Mouse (Mus musculus) right cerebral cortex, postnatal 36 days (tissue): ENCODE measurements at regions not wholly inside any gene's neighbourhood (a gene's known extent, or its start where the extent isn't known, plus 50 kb on each side); places are given as distances from the start of the nearest gene placed in this dataset.

Experiments
- DNase-seq, 2 experiments: peaks; one replicate each; pipeline ENCODE4 v3.0.0; 2022; ENCODE audit warnings: low spot score in 2 of 2, mixed read lengths in 1 of 2

DNA sequence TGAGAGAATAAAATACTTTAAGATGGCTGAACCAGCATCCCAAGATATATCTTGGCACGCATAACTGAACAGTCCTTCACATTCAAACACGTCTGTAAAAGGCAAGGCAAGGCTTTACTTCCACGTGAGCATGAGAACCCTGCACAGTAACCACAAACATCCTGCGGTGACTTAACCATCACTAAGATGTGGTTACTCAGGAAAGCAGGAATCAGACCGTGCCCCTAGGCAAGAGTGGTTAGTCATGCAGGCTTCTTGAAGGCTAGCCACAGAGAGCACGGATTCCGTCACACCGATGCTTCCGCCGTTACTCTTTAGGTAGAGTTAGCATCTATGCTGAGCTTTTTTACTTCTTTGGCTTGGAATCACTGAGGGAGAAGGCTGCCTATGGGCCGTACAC lies 266.8 kb downstream of the Barhl2 start:
- no peak for DNase-seq

DNA sequence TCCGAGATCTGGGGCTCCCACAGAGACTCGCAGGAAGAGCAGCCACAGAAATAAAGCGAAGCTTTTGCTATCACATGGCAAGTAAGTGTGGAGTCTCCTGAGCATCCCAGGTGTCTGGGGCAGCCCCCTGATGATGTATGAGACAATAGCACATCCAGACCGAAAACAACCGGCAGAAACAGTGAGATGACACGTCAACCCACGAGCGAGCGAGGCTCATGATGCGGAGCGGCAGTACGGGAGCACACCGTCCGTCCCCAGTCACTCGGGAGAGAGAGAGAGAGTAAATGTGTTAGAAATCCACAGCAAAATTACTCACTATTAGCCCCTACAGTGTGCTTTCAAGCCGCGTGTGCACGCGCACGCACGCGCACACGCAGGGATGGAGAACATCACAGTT lies 276.2 kb downstream of the Barhl2 start:
- DNase-seq: no peak

DNA sequence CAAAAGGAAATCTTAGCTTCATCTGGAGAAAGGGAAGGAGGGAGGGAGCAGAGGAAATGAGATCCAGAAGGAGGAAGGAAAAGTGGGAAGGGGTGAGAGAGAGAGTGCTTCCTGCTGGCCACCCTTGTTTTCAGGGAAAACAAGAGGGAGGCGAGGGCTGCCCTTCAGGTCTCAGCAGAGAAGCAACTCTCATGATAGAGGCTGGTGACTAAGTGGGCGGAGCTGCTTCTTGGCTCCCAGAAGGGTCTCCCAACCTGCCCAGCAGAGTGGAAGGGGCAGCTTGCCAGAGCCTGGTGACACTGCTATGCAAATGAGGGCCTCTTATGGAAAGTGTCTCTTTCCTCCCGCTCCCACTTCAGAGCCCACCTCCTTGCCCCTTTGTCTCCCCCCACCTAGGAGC lies 285.8 kb downstream of the Barhl2 start:
- DNase-seq: no peak

DNA sequence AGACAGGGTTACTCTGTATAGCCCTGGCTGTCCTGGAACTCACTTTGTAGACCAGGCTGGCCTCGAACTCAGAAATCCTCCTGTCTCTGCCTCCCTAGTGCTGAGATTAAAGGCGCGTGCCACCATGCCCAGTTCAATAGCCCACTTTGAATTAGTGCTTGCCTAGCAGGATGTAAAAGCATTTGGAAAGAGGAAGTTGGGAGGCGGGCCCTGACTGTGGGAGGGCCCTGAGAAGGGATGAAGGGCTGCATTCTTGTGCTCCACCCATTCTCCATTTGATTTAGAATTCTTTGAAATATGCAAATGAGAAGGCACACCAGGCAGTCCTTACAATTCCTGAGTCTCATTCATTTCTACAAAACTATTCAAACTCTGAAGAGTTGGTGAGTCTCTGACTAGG lies 287.6 kb downstream of the Barhl2 start:
- DNase-seq: no peak

DNA sequence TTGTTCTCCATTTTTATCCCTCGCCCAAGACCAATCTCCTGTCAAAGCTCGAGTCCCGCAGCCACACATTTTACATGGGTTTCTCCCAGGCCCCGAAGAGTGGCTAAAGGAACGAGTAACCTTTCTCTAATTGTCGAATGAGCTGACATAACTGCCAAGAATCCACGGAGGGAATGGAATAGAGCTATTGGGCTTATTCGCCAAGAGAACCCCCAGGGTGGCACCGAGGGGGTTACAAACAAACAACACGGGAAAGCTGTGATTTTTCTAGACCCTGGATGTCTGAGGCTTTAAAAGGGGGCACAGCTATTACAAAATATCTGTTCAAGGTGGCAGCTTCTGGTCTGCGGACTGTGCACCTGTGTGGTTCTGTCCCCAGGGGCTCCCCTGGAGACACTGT lies 290.4 kb downstream of the Barhl2 start:
- no peak for DNase-seq

DNA sequence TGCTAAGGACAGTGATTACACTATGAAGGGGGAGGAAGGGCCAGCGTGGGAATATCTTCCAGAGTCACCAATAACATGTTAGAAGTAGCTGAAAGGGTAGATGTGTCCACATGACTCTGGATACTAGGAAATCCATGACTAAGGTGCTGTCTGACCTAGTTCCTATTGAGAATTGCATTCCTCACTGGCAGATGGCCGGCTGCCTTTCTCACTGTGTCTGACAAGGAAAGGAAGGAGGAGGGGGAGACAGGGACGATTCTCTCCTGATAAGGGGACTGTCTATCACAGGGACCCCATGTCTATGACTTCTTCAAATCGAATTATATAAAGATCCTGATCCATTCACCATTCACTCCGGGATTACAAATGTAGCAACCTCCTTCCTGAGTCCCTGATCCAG lies 289.9 kb downstream of the Zfp326 start:
- DNase-seq: no peak

DNA sequence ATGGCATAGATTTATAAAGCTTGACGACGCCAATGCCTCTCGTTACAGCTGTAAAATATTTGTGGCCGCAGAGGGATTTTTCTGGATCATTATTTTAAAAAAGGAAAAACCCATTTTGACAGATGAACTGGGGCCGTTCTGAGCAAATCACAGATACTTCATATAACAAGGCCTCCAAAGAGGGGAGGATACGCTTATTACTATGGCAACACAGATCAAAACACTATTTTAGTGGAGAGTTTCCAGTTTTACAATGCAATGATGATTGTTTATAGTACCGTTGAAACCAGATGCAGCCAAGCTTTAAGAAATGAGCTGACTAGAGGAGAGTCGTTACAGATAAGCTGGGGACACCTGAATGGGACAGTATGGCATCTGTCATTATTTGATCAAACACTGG lies 287.8 kb downstream of the Zfp326 start:
- DNase-seq: no peak

DNA sequence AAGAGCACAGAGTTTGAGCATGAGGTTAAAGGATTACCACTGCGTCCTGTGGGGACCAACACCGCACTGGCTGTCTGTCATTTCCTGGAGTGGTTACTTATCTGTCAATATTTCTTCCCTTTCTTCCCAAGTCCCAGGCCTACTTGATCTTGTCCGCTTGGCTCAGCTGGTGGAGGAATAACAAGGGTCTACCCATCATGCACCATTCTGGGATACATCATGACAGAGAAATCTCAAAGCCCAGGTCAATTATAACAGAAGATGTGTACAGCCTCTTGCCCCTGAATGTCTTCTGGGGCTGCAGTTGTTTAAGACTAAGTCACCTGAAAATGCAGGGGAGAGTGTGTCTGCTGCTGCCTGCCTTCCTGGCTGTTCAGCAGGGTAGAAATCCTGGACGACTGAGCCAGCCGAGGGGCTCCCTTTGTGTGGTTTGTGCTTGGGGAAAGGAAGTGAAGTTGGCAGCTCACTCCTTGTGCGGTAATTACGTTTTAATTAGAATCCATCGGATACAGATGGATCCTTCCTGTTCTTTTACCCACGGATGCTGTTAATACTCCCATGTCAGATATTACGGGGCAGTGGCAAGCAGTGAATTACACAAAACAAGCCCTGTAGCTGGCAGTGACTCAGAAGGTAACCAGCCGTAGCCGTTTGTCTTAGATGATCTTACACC lies 286.8 kb downstream of the Zfp326 start:
- no peak for DNase-seq

DNA sequence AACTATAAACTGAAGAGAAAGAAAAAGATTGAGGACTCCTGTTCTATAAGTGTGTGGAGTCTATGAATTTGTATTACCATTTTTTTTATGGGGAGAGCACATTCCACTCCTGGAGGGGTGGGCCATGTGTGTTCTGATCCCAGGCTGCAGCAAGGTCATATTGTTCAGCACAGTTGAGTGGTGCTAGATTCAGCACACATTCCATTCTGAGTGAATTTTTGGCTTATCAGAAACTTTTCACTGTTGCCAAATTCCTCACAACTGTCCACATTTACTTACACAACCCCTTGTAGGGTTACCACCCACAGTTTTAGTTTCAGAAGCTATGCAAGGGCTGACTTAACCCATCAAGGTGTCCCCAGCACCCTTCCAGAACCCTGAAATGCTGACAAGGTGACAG lies 262.7 kb downstream of the Zfp326 start:
- no peak for DNase-seq

DNA sequence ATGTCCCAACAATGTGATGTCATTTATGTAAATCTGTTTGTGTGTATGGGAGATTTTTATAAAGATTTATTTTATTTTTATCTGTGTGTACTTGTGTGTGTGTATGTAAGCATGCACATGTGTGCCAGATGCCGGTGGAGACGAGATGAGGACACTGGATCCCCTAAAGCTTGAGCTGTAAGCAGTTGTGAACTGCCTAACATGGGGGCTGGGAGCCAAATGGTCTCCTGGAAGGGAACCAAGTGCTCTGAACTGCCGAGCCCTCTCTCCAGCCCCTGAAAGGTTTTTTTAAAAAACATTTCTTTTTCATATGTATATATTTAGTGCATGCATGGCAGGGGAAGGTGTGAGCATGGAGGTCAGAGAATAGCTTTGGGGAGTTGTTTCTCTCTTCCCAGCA lies 246.6 kb downstream of the Zfp326 start:
- no peak for DNase-seq

DNA sequence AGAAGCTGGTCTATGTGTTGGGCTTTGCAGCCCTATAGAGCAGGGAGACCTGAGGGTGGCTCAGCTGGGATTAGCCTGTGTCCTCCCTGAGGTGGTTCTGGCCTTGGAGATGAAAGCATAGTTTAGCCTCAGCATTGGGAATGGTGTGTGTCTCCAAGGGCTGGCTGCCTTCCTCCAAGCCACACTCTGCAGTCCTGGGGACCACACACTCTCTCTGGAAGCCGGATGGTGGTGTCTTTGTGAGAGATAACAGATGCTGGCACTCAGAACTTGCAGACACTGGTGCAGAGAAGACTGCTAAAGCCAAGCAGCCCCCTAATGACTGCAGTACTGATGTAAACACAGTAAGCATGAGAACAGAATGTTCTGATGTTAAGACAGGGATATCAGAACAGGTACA lies 243.2 kb downstream of the Zfp326 start:
- no peak for DNase-seq

DNA sequence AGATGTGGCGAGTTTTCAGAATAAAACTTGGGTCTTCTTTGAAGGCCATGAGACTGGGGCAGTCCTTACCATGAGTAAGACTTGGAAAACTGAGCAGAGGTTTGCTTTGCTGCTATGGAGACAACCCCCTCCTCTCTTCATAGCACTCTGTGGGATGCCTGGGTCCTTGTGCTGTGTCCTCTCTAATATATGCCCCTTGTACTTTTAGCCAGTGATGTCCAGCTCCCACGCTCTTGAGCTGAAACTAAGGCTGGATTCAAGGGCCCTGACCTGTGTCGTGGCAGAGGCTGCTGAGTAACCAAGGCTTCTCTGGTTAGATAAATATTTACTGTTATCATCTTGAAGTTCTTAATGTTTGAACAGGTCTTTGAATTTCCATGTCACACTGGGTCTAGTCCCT lies 236.8 kb downstream of the Zfp326 start:
- DNase-seq: no peak

DNA sequence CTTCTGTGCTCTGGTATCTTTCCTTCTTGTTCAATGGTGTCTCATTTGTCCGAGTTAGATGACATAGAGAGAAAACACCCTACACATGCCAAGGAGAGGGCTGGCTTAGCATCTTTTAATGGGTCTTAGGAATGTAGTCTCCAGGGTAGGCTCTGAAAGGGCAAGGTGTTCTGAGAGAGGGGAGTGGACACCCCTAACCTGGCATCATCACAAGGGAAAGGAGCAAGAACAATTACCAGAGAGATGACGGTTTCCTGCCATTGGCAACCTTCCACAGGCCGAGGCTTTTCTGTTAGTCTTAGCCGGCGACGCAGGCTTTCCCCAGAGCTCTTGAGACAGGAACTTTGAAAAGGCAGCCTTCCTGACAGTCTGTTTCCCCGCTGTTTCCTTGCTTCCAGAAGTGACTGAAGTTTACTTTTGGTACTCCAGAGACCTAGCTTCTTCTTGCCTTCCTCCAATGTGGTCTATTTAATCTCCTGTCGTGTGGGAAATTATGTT lies 232.2 kb downstream of the Zfp326 start:
- no peak for DNase-seq

DNA sequence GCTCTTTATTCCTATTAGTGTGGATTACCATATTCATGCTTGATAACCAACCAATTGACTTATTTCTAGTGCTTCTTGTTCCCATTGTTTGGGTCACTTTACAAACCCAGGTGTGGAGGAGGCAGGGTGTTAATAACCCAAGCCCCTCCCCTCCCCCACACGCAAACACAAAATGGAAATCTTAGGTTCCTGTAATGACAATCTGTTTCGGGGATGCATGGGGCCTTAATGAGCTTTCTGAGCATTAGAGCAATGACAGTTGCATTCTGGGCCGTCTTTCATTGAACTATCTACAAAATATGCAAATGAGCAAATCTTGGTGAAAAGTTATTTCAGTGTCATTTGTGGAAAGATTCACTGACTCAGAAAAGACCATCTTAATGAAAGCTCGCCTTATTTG lies 225.9 kb downstream of the Zfp326 start:
- no peak for DNase-seq

DNA sequence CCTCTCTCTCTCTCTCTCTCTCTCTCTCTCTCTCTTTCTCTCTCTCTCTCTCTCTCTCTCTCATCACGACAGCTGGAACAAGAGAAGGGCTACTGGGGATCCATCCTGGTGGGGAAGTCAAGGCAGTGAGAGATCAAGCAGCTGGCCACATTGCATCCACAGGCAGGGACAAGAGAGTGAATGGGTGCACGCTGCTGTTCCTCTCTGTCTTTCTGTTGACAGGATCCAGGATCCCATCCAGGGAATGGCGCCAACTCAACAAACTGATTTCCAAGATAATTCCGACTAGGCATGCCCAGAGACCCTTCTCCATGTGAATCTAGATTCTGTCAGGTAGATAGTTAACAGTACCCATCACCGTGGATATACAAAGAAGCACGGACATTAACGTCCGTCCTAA lies 222.5 kb downstream of the Zfp326 start:
- no peak for DNase-seq

DNA sequence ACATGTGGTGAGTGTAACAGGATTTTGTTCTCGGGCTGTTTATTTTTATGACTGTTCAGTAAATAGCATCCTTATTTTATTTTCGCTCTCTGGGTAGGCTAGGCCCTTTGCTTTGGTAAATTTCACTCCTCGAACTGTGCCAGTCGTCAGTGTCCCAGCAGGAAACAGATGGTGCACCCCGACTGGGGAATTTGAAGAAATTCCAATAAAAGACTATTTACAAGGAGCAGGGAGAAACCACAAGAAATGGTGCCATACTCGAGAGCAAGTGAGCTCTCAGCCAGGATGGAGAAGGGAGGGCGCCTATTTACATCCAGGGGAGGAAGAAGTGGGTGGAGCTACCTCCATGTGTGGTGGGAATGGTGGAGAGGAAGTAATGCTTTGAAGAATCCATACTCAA lies 213.0 kb downstream of the Zfp326 start:
- DNase-seq: no peak

DNA sequence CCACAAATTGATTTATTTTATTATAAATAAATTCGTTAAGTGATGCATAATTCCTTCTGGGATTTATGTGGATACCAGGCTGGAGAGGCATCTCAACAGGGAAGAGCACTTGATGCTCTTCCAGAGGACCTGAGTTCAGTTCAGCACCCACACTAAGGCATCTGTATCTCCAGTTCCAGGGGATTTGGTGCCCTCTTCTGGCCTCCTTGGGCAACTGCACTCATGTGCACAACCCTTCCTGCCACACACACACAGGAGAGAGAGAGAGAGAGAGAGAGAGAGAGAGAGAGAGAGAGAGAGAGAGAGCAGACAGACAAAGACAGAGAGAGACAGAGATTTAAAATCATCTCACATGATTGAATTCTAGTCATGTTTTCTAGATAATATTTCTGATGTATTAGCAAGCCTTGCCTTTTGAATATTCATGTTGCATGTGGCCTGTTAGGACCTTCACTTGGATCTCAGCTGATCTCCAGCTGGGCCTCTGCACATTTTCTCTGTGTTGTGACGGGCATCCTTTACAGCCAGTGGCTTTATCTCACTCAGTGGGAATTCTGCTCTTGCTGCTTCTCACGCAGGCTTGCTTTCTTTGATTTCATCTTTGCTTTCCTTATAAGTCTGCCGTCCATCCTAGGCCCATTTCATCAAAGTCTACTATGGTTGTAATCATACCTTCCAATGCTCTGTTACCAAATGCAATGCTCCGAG lies 212.3 kb downstream of the Zfp326 start:
- no peak for DNase-seq

DNA sequence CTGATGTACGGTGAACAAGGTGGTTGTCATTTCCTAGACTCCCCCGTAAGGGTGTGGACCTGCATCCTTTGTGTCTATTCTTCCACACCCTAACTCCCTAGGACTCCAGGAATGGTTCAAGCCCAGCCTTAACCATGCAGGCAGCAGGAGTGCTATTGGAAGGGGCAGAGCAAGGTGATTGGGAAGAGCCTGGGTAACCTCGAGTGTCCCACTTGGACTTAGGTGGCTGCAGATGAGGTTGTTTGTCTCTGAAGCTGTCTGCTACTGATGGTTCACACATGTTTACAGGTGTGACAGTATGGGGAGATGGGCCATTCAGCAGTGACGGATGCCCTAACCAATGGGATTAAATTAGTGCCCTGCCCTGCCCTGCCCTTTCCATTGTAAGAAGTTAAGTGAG lies 207.4 kb downstream of the Zfp326 start:
- DNase-seq: no peak

DNA sequence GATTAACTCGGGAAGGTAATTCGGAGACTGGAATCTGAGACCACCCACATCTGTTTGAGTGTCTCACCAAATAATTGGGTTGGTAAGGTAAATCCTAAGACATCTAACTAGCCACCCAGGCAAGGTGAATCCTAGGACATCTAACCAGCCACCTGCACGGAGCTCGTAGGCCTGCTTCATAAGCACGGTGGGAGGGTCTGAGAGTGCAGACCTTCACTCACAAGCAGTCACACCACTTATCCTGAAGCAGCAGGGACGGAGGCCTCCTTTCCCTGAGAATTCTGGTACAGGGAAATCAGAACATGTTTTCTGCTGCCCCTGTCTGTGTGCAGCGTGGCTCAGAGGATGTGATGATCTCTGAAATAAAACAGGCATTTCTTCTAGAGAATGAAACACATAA lies 206.5 kb downstream of the Zfp326 start:
- DNase-seq: no peak

DNA sequence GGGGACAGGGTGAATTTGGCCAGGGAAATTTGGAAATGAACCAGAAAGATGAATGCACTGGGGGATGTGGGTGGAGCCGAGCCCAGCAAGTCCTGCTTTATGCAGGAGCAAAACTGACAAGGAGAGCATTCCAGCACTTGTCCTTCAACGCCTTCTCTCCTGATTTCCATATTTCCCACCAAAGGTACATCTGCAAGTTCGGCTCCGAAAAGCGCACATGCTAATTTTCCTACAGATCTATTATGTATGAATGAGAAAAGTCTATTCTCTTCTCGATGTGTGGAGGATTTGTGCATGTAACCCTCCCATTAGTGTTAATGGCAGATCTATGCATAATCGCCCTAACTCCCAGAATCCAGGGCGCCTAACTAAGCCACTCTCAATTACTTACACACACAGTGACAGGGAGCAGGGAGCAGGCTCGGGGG lies 190.8 kb downstream of the Zfp326 start:
- DNase-seq: no peak

DNA sequence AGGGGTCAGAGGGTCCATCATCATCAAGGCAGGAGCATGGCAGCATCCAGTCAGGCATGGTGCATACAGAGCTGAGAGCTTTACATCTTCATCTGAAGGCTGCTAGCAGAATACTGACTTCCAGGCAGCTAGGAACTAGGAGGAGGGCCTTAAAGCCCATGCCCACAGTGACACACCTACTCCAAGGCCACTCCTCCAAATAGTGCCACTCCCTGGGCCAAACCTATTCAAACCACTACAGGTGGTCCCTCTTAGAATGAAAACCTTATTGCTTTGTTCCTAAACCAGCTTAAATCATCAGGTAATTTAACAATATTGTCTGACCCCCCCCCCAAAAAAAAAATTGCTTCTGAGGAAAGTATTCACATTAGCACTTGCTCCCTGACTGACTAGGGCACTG lies 190.3 kb downstream of the Zfp326 start:
- DNase-seq: no peak

DNA sequence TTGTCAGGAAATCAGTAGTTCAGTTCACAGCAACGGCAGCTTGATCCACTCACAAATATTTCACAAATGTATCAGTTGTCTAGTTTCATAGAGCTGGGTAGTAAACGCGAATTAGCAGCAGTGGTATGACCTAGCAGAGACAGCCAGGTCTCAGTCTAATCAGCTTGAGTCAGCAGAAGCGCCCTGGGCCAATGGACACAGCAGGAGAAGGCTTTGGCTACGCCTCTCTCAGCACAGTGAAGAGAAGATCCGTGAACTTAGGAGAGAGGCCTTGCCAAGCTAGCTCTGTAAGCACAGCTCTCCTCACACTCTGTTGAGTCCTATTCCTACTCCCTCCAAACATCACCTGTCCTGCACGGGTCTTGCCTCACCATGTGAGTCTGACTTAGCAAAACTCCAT lies 188.0 kb downstream of the Zfp326 start:
- DNase-seq: no peak

DNA sequence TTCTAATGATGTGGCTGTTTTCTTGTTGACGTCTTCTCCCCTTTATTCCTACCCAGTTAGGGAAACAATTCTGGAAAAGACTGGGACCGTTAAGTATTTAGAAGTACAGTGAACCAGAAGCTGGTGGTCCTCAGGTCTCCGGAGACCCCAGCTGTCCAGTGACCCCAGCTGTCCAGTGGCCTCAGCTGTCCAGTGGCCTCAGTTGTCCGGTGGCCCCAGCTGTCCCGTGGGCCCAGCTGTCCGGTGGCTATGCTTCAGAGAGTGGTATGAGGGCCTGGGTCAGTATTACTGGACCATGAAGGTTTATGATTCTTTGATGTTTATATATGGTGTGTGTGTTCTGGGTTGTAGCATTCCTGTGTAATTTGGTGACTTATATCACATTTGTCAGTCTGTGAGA lies 186.6 kb downstream of the Zfp326 start:
- DNase-seq: no peak

DNA sequence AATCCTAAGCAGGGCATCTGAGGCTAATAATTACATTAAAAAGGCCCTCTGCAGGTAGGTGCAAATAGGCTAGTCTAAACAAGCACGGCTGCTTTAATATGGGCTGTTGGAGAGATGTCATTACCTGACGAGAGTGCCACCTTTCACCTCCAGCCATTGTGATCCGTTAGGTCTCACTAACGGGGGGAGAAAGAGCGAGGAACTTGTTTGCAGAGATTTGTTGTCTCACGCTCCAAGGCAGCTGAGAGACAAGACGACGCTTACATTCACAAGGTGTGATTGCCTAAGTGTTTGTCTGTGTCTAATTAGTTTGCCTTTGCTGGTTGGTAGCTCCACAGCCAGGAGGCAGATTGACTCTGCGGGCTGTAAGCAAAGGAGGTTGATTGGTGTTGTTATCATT lies 180.3 kb downstream of the Zfp326 start:
- DNase-seq: no peak
